Mouse (Mus musculus) liver, embryonic 12.5 days (tissue): ENCODE data around the gene Nwd1. TPM values are rescaled to one million over a fixed set of nuclear protein-coding genes. Genes with fewer than 3 reads are reported as not detected.
A peak's percentile ranks its signal among the peaks of the same experiment; 100 is the strongest.
"Not testable (repeated sequence)": the region's sequence is repeated elsewhere in the genome, so short reads cannot be mapped to it uniquely, and the experiment has no call there.

Experiments
- ATAC-seq: fragments of 200-750 bp; cut with Nextera tagmentation; 2 replicates; pipeline ENCODE4 v1.8.0; 2017; ENCODE audit warnings: moderate number of reproducible peaks, mild to moderate bottlenecking, moderate library complexity
- H3K27ac ChIP-seq: fragments of 300-500 bp; sonication (generic); 2 replicates; pipeline ENCODE4 v1.5.1; 2016; ENCODE audit warnings: mild to moderate bottlenecking
- H3K27me3 ChIP-seq: fragments of 300-500 bp; sonication (generic); replicated peaks from 2 replicates; pipeline ENCODE4 v1.6.1; 2016; ENCODE audit warnings: mild to moderate bottlenecking, moderate library complexity
- H3K36me3 ChIP-seq: fragments of 300-500 bp; sonication (generic); 2 replicates; pipeline ENCODE4 v1.6.1; 2016; ENCODE audit warnings: mild to moderate bottlenecking, moderate library complexity
- H3K4me1 ChIP-seq: fragments of 300-500 bp; sonication (generic); 2 replicates; pipeline ENCODE4 v1.6.1; 2016
- H3K4me2 ChIP-seq: fragments of 300-500 bp; sonication (generic); 2 replicates; pipeline ENCODE4 v1.6.1; 2016; ENCODE audit warnings: mild to moderate bottlenecking, moderate library complexity
- H3K4me3 ChIP-seq: fragments of 300-500 bp; sonication (generic); 2 replicates; pipeline ENCODE4 v1.5.1; 2016; ENCODE audit warnings: mild to moderate bottlenecking, moderate library complexity
- H3K9ac ChIP-seq: fragments of 300-500 bp; sonication (generic); 2 replicates; pipeline ENCODE4 v1.6.1; 2016; ENCODE audit warnings: mild to moderate bottlenecking, moderate library complexity
- H3K9me3 ChIP-seq: fragments of 300-500 bp; sonication (generic); replicated peaks from 2 replicates; pipeline ENCODE4 v1.6.1; 2016; ENCODE audit warnings: mild to moderate bottlenecking, moderate library complexity
- WGBS: fragments of 180-500 bp; shearing (Covaris S2); methylation state at CpG from one replicate; pipeline ENCODE4 v1.1.7; 2016; ENCODE audit not compliant: insufficient replicate concordance; 5-methylcytosine and 5-hydroxymethylcytosine counted together
- polyA plus RNA-seq: library from polyadenylated mRNA; unstranded; fragments of >200 nt; fragmentation: Nextera tagmentation; extraction: Ambion mirVana; gene quantifications from 2 replicates; pipeline ENCODE4 v1.2.1, GENCODE M21; 2016

Gene Nwd1
- polyA plus RNA-seq, 1 experiment from 2014 or later = not detected

DNA sequence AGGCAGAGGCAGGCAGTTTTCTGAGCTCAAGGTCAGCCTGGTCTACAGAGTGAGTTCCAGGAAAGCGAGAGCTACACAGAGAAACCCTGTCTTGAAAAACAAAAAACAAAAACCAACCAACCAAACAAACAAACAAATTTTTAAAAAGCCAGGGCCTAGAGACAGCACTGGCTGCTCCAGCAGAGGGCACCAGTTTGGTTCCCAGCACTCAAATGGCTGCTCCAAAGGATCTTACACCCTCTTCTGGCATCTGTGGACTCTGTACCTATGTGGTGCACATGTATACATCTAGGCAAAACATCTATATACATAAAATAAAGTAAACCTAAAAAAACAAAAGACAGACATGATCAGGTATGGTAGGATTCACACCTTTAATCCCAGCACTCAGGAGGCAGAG is 26.3 kb downstream of the Nwd1 start:
- Histone ChIP-seq H3K4me1 (0 out of 2 replicates have a peak, but pooled peaks cover 4% of the 10 kb centered on the region), H3K9ac (no peak overlapping the region), H3K36me3 (no peaks in the 10 kb centered on the region), H3K4me3 (no peak overlapping the region), H3K4me2 (no peak overlapping the region), H3K27me3 (no peaks in the 10 kb centered on the region), H3K9me3 (no peaks in the 10 kb centered on the region), H3K27ac (no peak overlapping the region)
- ATAC-seq = no peak
- WGBS = 53% methylated on average over 1 of the region's 1 CpGs

DNA sequence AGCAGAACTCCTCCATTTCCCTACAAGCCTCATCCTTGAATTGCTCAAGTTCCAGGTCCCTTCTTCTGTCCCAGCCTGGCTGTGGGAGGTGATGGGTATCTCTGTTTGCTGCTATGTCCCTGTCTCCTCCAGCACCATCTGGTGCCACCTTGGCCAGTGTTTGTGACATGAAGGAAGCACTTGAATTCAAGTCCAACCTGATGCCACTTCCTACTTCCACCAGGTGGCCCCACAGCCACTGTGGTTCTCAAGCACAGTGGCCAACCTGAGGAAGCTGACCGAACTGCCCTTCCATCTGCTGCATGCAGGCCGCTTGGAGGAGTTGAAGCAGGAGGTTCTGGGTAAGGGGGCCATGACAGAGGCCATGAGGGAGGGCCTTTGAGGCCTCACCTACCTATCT is 27.7 kb downstream of the Nwd1 start:
- Histone ChIP-seq H3K36me3 (no peaks in the 10 kb centered on the region), H3K27ac (no peak overlapping the region), H3K4me2 (no peak overlapping the region), H3K27me3 (no peaks in the 10 kb centered on the region), H3K9ac (no peak overlapping the region), H3K4me1 (no peaks in the 10 kb centered on the region), H3K9me3 (no peaks in the 10 kb centered on the region), H3K4me3 (no peak overlapping the region)
- WGBS = 49% methylated on average over 2 of the region's 2 CpGs
- no peak for ATAC-seq

DNA sequence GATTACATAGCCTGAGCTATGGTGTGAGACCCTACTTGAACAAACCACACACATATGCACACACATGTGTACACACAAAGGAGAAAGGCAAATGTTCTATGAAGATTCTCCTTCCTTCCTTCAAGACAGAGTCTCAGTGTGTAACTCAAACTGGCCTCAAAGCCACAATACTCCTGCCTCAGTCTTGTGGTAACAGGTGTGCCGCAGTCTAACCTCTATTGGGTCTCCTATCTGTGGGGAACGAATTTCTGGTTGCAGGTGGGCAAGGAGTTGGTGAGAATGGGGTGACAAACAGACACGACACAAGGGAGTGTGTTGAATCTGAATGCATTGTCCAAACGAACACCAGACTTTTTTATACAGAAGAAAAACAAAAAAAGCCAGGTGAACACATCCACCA is 29.9 kb downstream of the Nwd1 start:
- H3K36me3 ChIP-seq = no peaks in the 10 kb centered on the region
- H3K9ac ChIP-seq = no peak overlapping the region
- ATAC-seq = no peak
- WGBS = 52% methylated on average over 4 of the region's 4 CpGs
- H3K9me3 ChIP-seq = no peaks in the 10 kb centered on the region
- no peaks in the 10 kb centered on the region for H3K4me1 ChIP-seq
- H3K27me3 ChIP-seq = no peaks in the 10 kb centered on the region
- no peak overlapping the region for H3K4me3 ChIP-seq
- H3K4me2 ChIP-seq = no peak overlapping the region
- H3K27ac ChIP-seq = no peak overlapping the region

DNA sequence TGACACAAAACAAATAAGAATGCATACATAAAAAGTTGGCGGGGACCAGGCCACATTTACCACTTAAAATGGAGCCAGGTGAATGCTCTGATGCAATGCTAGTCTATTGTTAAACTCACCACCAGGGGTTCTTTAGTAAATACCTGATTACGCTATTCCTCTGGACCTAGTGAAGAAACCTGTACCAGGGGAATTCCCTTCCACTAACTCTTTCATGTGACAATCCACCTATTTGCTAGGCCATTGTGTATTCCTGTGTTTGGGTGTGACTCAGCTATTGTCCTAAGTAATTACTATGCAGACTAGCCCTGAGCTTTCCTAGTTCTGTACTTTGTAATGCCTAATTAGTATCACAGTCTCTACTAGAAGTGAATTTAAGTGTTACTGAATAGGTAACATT is 30.3 kb downstream of the Nwd1 start:
- ATAC-seq, H3K4me3 ChIP-seq, H3K27ac ChIP-seq, H3K27me3 ChIP-seq, H3K4me2 ChIP-seq, H3K36me3 ChIP-seq, H3K9me3 ChIP-seq, H3K4me1 ChIP-seq, H3K9ac ChIP-seq: not testable (repeated sequence)
- WGBS = 65% methylated on average over 2 of the region's 2 CpGs

DNA sequence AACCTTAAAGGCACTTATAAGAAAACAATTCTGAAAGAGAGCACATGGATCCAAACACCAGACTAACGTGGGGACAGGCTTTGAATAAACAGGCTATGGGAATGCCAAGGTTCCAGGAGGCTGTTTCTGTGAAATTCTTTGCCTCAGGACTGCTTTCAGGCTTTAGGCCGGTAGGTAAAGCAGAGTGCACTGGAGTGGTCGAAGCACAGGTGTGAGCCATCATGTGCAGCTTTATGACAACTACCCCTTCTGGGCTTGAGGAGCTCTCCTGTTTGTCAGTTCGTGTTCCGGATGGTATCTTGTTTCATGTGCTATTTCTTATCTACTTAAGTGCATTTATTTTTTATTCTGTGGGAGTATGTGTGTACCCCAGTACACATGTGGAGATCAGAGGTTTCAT is 30.8 kb downstream of the Nwd1 start:
- H3K27me3 ChIP-seq = no peaks in the 10 kb centered on the region; the same call in 1 of the 2 replicates
- H3K9ac ChIP-seq = no peak overlapping the region
- H3K27ac ChIP-seq = no peak overlapping the region
- no peaks in the 10 kb centered on the region for H3K36me3 ChIP-seq
- H3K4me2 ChIP-seq = no peak overlapping the region
- WGBS = 52% methylated on average over 5 of the region's 5 CpGs
- H3K4me1 ChIP-seq = no peaks in the 10 kb centered on the region
- no peak overlapping the region for H3K4me3 ChIP-seq
- no peaks in the 10 kb centered on the region for H3K9me3 ChIP-seq
- no peak for ATAC-seq

DNA sequence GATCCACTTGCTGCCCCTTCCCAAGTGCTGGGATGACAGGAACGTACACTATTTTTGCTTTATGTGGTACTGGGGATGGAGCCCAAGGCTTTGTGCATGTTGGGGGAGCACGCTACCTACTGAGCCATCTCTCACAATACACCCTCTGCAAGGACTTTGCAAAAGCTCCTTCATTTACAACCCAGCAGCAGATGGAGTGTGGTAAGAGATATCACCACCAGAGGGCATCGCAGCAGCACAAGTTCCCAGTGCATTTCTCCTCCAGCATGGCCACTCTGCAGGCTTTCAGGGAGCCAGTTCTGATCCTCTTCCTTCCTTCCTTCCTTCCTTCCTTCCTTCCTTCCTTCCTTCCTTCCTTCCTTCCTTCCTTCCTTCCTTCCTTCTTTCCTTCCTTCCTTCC is 33.6 kb downstream of the Nwd1 start:
- Histone ChIP-seq H3K27ac (no peak overlapping the region), H3K9ac (no peak overlapping the region), H3K4me2 (no peak overlapping the region), H3K36me3 (no peaks in the 10 kb centered on the region), H3K9me3 (no peaks in the 10 kb centered on the region), H3K4me3 (no peak overlapping the region), H3K27me3 (no peaks in the 10 kb centered on the region; the same call in 1 of the 2 replicates), H3K4me1 (peaks cover 6% of the 10 kb centered on the region)
- ATAC-seq = no peak
- 10% methylated on average over 3 of the region's 3 CpGs for WGBS

DNA sequence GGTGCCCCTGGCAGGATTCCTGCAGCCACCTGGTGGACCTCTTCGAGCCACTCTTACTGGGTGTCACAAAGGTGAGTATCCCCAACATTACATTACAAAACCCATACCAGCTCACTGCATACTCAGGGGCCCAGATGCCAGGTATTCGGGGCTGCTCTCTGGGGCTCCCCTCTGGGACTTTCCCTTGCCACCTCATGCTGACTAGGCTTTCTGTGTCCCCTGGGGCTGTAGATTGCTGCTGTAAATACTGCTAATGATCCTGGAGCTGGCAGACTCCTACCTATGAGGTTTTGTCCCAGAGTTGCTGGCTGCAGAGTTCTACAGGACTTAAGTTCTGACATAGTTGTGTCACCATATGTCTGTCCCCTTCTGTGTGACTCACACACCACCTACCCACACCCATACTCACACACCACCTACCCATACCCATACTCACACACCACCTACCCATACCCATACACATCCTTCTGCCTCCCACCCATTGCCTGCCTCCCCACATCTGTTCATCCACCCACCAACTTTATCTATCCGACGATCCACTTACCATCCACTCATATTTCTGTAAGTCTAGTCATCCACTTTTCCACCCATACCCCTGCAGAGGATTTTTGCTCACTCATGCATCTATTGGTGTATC is 35.7 kb downstream of the Nwd1 start:
- WGBS = 72% methylated on average over 4 of the region's 4 CpGs
- no peak overlapping the region for H3K4me2 ChIP-seq
- no peak overlapping the region for H3K4me3 ChIP-seq
- H3K27me3 ChIP-seq = no peaks in the 10 kb centered on the region; the same call in 1 of the 2 replicates
- ATAC-seq = no peak
- peaks cover 6% of the 10 kb centered on the region for H3K4me1 ChIP-seq
- no peaks in the 10 kb centered on the region for H3K36me3 ChIP-seq
- H3K27ac ChIP-seq = no peak overlapping the region
- H3K9me3 ChIP-seq = no peaks in the 10 kb centered on the region
- H3K9ac ChIP-seq = no peak overlapping the region

DNA sequence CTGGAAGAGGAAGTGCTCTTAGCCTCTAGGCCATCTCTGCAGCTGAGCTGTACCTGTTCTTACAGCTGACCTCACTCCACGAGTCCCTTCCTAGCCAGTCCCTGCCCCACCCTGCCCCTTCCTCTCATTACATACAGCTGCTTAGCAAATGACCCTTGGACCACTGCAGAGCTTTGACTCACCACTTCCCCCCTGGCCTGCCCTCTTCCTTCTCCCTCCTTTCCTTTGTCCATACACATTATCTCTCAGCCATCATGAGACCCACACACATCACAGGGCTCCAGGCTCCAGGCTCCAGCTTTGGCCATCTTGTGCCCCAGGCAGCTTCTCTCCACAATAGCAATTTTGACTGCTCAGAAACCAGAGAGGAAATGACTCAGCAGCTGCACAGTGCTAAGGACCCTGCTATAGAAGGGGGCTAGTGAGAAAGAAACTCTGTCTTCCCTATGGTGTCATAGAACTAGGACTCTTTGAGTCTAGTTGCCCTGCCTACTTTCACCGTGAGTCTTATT is 36.6 kb downstream of the Nwd1 start:
- peak overlapping the region; percentile 33; the same call in 1 of the 2 replicates for H3K27ac ChIP-seq
- no peak overlapping the region for H3K4me3 ChIP-seq
- ATAC-seq = peak; percentile 59
- no peaks in the 10 kb centered on the region for H3K9me3 ChIP-seq
- H3K27me3 ChIP-seq = no peaks in the 10 kb centered on the region; the same call in 1 of the 2 replicates
- no peak overlapping the region for H3K4me2 ChIP-seq
- no peaks in the 10 kb centered on the region for H3K36me3 ChIP-seq
- H3K9ac ChIP-seq = no peak overlapping the region
- WGBS = 12% methylated on average over 2 of the region's 2 CpGs
- H3K4me1 ChIP-seq = peaks cover 6% of the 10 kb centered on the region

DNA sequence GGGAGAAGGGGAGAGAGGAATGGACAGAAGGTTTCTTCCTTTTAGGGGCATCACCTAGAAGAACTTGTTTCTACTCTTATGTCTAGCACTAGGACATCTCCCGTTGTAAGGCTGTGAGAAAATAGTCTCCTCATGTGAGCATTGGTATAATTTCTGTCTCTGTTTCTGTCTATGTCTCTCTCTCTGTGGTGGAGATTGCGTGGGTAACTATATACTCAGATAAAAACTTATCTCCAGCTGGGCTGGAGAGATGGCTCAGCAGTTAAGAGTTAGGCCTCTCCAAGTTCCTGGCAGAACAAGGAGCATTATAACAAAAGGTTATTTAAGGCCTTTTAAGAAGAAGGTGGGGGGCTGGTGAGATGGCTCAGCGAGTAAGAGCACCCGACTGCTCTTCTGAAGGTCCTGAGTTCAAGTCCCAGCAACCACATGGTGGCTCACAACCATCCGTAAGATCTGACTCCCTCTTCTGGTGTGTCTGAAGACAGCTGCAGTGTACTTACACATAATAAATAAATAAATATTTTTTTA is 37.1 kb downstream of the Nwd1 start:
- WGBS = 62% methylated on average over 5 of the region's 5 CpGs
- not testable (repeated sequence) for ATAC-seq, H3K9me3 ChIP-seq

DNA sequence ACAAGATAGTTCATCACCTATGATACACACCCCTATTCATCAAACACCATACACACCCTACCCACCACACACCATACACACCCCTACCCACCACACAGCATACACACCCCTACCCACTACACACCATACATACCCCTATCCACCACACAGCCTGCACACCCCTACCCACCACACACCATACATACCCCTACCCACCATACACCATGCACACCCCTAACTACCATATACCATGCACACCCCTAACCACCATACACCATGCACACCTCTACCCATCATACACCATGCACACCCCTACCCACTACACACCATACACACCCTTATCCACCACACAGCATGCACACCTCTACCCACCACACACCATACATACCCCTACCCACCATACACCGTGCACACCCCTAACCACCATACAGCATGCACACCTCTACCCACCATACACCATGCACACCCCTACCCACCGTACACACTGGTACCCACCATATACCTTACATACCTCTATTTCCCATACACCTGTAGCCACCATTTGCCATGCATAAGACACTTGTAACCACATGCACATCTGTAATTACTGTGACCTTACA is 51.9 kb downstream of the Nwd1 start:
- no peak overlapping the region for H3K4me3 ChIP-seq
- no peak overlapping the region for H3K4me2 ChIP-seq
- no peaks in the 10 kb centered on the region for H3K36me3 ChIP-seq
- H3K4me1 ChIP-seq = no peaks in the 10 kb centered on the region
- no peak overlapping the region for H3K27ac ChIP-seq
- WGBS = 78% methylated on average over 2 of the region's 2 CpGs
- no peaks in the 10 kb centered on the region for H3K9me3 ChIP-seq
- no peaks in the 10 kb centered on the region for H3K27me3 ChIP-seq
- no peak for ATAC-seq
- no peak overlapping the region for H3K9ac ChIP-seq

More for the DNA sequence above, 37.1 kb downstream of the Nwd1 start:
- H3K4me3 ChIP-seq, H3K36me3 ChIP-seq, H3K4me2 ChIP-seq, H3K4me1 ChIP-seq, H3K9ac ChIP-seq, H3K27me3 ChIP-seq: not testable (repeated sequence)
- 0 out of 2 replicates have a peak overlapping the region, but pooled peaks have one; percentile 33 for H3K27ac ChIP-seq

DNA sequence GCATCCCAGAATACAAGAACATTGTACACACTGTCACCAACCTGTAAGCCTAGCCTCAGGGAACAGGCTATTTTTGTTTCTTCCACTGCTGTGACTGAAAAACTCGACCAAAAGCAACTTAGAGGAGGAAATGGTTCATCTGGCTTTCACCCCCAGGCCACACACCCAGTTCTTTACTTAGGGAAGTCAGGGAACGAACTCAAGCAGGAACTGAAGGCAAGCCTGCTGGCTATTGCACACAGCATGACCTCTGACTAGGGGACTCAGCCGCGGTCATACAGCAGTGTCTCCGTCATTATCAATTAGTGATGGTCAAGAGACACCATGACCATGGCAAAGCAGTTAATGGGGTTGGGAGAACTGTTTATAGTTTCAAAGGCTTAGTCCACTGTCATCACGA is 66.1 kb downstream of the Nwd1 start:
- H3K9me3 ChIP-seq = no peaks in the 10 kb centered on the region
- 52% methylated on average over 6 of the region's 6 CpGs for WGBS
- no peak overlapping the region for H3K27ac ChIP-seq
- no peaks in the 10 kb centered on the region for H3K36me3 ChIP-seq
- H3K4me1 ChIP-seq = peaks cover 8% of the 10 kb centered on the region; the same call in 1 of the 2 replicates
- no peak overlapping the region for H3K4me2 ChIP-seq
- ATAC-seq = no peak
- no peaks in the 10 kb centered on the region for H3K27me3 ChIP-seq
- H3K4me3 ChIP-seq = no peak overlapping the region
- H3K9ac ChIP-seq = no peak overlapping the region

DNA sequence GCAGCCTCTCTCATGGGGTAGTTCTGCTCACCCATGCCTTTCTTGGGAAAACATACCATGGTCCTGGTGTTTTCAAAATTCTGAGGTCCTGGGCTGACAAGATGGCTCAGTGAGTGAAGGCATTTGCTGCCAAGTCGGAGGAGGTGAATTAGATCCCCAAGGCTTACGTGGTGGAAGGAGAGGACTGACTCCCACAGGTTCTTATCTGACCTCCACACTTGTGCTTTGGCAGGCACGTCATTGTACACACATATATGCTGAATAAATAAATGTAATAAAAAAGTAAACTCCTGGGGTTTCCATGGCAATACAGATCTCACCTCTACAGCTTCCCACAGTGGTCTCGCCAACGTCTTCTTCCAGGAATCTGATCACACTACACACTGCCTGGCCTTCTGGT is 70.1 kb downstream of the Nwd1 start:
- WGBS = 36% methylated on average over 5 of the region's 5 CpGs
- H3K4me1 ChIP-seq = peaks cover 8% of the 10 kb centered on the region; the same call in 1 of the 2 replicates
- H3K4me3 ChIP-seq = no peak overlapping the region
- no peak overlapping the region for H3K4me2 ChIP-seq
- H3K9me3 ChIP-seq = no peaks in the 10 kb centered on the region
- H3K9ac ChIP-seq = no peak overlapping the region
- H3K27ac ChIP-seq = no peak overlapping the region
- ATAC-seq = peak; percentile 47; the same call in 1 of the 2 replicates
- H3K27me3 ChIP-seq = no peaks in the 10 kb centered on the region
- H3K36me3 ChIP-seq = no peaks in the 10 kb centered on the region
